Mouse (Mus musculus) cerebellum, postnatal 36 days (tissue): ENCODE measurements around the gene Ppp1r2.
A peak's percentile ranks its signal among the peaks of the same experiment; 100 is the strongest.
"Not testable (repeated sequence)": the region's sequence is repeated elsewhere in the genome, so short reads cannot be mapped to it uniquely, and the experiment has no call there.

ENCODE experiments used
- DNase-seq, 2 experiments: peaks; one replicate each; pipeline ENCODE4 v3.0.0; 2021 to 2022; ENCODE audit warnings: mixed read lengths in 2 of 2

Ppp1r2 gene

DNA sequence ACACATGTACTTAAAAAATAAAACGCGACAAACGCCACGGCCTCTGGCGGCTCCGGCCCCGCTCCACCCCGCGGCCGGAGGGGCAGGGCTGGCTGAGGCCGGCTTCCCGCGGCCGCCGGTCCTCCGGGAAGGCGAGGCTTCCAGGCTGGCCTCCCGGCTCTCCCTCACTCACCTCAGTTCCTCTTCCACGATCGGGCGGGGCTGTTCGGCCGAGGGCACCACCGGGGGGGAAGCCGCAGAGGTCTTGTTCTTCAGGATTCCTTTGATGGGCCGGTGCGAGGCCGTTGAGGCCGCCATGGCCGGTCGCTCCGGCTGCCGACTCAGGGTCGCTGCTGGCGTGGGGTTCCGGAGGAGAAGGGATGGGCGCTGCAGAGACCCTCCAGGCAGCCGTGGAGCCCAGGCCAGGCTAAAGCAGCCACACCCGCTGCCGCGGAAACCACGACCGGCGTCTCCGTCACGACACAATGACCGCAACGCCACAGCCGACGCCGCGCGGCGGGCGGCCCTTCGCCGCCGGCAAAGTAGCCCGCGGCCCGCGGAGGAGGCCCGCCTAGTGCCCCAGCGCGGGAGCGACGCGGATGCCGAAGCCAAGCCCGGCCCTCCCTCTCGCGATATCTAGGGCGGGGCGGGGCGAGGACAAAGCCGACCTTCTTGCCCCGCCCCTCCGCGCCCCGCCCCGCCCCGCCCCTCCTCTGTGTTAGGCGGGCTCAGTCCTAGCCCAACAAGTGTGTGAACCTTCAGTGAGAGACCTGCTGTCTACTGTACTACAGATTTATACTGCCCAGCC lies at the start of gene Ppp1r2:
Ppp1r2 (minus strand) TSS at position 604 of the 787 bp plus-strand sequence.
- peak; percentile 84 to 93 for DNase-seq

DNA sequence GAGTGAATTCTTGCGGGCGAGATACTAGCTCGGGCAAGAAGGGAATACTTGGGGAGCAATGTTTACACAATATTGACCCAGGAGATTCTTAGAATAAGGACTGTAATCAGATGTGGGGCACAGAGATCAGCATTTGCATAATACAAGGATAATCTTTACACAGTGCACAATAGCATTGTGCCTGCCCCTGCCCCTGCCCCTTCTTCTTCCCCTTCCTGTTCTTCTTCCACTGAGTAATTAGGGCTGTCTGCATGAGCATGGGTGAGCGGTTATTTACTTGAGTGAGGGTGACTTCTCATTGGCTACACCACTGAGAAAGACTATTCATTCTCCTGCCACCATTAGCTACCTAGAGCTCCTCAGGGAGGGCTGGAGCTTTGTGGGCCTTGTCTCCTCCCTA lies 46.4 kb upstream of the Ppp1r2 start:
- no peak for DNase-seq

DNA sequence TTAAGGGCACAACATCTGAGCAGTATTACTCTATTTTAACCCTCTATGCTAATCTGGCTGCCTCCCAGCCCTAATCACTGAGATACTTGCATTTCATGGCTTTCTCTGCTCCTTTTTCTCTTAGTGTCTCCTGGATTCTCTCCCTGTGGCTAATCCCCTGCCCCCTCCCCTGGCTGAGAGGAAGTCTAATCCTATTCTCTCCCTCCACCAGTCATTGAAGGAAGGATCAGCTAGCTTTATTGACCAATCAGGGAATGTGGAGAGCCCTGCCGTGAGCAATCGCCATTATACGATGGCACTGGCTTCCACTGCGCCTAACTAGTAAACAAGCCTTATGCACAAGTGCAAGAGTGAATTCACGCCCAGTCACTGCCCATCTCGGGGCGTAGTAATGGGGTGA lies 45.9 kb upstream of the Ppp1r2 start:
- no peak for DNase-seq

DNA sequence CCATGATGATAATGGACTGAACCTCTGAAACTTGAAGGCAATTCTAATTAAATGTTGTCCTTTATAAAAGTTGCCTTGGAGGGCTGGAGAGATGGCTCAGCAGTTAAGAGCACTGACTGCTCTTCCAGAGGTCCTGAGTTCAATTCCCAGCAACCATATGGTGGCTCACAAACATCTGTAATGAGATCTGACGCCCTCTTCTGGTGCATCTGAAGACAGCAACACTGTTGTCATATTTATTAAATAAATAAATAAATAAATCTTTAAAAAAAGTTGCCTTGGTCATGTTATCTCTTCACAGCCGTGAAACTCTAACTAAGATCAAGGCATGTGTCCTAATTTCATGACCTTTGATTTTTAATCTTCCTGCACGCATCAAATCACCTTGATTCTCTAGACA lies 44.6 kb upstream of the Ppp1r2 start:
- not testable (repeated sequence) for DNase-seq

DNA sequence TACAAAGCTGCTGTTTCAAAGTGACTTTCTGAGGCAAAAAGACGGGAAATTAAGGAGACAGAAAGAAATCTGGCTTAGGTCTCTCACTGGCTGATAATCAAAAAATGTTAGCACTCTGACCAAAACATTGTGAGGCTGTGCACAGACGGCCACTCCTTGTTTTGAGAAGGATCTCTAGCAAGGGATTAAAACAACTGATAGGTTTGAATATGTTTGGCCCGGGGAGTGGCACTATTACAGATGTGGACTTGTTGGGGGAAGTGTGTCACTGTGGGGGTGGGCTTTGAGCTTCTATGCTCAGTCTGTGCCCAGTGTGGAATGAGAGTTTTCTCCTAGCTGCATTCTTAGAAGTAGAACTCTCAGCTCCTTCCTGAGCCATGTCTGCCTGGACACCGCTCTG lies 44.2 kb upstream of the Ppp1r2 start:
- no peak for DNase-seq

DNA sequence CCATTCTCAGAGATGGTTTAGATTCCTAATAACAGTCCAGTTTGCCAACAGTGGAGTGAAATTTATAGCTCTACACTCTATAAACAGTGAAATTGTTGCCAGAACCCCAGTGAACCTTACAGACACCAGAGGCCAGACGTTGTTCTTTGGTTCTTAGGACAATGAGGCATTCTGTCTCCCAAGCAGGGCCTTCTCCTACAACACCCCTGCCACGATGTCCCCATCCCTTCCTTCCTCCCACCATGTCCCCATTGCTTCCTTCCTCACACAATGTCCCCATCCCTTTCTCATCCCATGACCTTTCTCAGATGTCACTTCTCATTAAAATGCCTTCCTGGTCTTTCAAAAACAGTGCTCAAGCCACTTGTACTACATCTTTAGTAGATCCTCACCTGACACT lies 43.3 kb upstream of the Ppp1r2 start:
- no peak for DNase-seq

DNA sequence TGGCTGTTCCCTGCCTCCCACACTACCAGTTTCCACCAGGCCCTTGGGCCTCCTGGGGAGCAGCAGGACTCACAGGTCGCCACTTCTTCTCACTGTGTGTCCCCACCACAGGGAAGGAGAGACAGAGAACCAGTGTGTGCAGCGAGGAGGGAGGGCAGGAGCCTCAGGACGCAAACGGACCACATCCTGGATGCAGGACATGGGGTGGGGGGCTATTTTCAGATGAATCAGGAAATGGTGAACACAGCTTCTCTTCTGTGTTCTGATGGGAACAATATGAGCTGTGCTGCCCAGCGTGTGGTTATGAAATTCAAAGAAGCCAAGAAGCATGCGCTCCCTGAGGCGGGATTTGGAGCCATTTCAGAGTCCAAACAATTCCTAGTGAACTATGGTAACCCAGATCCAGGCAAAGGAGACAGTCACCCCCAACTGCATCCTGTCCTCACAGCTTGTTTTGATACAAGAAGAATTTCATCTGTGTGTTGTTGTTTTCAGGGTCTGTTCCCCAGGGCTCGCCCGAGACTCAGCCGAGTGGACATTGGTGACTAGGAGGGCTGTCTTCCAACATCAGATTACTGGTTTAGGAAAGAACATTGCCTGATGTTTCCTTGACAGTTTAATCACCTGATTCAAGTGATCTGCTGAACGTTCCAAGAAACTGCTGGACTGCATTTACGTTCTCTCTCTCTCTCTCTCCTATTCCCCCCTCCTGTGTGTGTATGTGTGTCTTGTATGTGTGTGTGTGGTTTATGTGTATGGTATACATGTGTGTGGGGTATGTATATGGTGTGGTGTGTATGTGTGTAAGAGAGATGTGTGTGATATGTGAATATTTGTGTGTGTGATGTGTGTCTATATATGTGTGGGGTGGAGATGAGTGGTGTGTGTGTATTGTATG lies 41.4 kb upstream of the Ppp1r2 start:
- DNase-seq: not testable (repeated sequence)

DNA sequence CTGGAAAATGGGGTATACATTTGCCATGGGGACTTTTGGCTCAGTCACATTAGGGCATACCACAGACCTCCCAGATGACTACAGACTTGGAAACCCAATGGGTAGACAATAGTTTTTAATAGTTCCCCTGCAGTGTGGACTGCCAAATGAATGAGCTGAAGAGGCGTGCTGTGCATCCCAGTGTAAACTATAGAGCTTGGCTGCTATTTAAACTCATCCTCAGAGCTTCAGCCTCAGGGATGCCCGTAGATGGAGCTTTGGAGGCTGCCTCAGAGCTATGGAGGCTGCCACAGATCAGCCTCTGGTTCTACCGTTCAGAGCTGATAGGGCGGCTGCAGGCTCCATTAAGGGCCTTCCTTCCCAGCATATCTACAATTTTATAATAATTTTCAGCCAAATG lies 40.2 kb upstream of the Ppp1r2 start:
- no peak for DNase-seq

DNA sequence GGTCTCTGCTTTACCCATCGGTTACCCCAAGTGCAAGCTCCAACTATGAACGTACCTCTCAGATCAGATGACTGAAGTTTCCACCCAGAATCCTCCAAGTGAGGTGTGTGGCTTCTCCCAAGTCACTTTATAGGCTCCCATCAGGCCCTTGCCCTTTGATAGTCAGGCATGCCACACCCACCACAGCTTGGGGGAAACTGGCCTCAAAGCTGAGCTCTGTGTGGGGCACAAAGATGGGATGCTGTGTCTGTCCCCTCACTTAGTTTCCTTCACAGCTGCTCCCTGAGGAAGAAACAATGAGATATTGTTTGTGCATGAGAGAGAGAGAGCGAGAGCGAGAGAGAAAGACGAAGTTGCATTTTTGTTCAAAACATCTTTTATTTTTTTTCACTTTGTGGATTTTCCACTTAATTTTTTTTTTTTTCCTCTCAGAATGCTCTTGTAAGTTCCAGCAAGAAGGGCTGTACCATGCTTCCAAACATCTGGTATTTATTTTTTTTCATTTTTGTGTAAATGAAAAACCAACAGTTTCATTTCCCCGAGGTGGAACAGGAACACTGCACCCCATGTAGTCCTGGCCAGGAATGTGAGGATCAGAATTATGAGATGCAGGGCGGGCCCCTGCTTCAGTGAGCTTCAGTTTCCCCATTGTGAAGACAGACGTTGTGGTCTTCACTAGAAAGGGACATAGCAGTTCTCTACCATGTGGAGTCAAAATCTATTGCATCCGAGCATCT lies 39.6 kb upstream of the Ppp1r2 start, which contains the start of gene Apod:
Apod (minus strand) TSS at position 312 of the 737 bp plus-strand sequence.
- DNase-seq: no peak

DNA sequence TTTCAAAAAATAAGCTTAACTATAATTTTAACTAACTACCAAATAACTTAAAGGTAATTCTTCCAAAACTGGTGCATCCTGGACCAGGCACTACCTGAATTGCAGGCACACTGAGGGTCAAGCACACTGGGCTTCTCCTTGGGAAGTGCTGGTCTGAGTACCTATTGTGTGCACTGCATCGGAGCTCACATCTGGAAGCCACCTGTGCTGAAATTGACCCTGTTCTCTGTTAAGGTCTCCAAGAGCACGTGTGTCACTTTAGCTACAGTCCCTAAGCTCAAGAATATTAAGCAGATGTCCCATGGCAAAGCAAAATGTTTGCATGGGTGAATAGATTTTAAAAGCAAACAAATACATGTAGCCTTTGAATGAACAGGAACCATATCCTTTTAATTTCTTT lies 38.5 kb upstream of the Ppp1r2 start:
- DNase-seq: no peak

DNA sequence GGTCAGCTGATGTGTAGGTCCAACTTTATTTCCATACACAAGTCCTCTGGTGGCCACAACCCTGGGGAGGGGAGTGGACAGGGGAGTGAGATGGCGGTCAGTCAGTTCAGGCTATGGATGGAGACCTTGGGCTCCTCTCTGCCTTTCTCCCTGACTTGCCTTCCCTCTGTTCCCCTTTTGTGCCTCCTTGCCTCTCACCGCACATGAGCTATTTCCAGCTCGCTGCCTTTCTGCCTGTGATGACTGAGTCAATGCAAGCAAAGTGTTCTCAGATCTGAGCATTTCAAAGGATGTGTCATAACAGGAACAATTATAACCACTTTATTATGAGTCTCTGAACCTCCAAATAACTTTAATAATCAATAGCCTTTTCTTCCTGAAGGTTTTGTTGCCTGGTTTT lies 37.2 kb upstream of the Ppp1r2 start:
- no peak for DNase-seq

DNA sequence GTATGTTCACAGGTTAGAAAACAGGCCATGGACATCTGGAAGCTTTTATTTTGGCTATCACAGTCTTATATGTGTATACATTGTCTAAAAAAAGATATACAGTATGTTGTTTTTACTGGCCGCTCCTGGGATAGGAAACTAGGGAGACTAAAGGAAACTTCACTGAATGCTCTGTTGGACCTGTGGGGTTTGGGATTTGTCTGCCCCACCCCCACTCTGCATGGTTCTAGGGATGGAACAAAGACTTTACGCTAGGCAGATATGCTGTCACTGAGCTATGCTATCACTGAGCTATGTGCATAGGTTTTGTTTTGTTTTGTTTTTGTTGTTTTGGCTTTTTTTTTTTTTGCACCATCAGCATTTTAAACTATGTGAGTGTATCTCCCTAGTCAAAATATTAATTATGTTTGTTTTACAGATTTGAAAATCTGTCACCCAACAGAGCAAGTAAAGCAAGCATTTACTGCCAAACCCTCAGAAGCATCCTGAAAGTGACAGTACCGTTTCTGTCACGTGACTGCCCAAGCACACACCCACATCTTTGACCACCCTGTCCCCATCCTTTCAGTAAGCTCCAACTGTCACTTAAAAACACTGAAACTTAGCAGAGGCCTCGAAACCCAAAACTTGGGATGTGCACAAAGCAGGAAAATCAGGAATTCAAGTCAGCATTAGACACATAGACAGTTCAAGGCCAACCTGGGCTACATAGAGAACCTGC lies 30.3 kb upstream of the Ppp1r2 start:
- no peak for DNase-seq

DNA sequence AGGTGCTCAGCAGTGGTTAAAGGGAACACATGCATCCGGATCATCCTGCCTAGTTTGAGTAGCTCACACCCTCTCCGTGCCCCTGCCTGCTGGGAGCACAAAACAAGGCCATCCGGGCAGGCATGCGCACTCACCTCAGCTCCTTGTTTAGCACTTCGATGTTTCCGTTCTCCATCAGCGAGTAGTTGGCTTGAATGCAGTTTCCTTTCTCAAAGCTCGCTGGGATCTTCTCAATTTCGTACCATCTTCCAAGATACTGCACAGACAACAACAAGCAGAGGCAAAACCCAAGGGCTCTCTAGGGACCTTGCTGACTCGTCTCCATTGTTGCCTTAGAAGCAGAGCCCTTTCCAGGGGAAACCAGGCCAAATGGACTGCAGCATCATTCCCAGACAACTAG lies 28.2 kb upstream of the Ppp1r2 start:
- DNase-seq: no peak

DNA sequence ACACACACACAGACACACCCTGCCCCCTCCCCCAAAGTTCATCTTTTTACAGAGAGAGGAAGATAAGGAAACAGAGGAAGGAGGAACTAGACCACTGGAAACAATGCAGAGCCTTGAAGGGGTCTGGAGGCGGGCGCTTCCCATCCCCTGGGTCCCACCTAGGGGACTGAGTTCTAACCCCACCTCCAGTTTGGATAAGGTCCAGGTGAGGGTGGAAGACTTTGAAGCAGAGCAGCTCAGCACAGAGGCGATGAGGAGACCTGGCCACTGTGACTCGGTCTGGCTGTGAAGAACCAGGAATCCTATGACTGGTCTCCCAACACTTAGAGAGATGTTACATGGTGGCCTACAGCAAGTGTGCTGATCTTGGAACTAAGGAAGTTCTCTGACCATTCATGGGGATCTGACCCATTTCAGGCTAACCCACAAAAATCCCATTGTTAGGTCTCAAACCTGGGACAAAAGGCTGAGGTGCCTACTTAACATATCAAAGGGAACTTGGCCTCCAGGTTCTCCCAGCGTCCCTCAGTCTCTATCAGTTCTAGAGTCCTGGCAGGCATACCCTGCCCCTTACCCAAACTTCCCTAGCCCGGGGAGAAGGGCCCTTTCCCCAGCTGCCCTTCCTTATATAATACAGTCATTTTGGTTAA lies 25.9 kb upstream of the Ppp1r2 start:
- DNase-seq: no peak

DNA sequence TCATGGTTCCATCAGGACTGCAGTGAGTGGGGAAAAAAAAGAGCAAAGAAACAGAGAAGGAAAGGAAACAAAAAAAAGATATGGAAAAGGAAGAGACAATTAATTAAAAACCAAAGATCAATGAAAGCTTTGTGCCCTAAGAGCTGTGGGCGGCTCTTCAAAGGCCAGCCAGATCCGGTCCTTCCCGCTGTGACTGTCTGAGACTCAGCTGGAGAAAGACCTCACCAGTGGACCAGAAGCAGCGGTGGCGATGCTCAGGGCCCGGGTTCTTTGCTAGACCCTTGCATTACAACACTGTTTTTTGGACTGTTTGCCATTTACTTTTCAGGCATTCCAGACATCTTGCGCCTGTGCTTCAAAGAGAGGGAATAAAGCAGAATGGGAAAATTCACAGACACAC lies 25.4 kb upstream of the Ppp1r2 start:
- DNase-seq: no peak

DNA sequence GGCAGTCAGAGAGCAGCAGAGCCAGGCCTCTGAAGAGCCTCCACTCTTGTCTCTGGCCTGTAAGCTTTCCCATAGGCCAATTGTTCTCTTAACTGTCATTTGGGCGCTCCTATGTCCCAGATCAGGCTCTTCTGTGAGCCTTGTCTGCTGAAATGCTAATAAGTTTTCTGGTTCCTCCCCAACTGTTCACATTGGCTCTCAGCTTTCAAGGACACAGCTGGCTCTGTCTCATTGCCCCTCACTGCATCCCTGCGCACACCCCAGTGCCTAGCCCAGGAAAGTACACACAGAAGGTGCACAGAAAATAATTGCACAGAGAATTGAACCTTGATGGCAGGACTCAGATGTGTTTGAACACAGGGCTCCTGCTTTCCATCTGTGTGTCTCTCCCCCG lies 24.9 kb upstream of the Ppp1r2 start:
- DNase-seq: no peak

DNA sequence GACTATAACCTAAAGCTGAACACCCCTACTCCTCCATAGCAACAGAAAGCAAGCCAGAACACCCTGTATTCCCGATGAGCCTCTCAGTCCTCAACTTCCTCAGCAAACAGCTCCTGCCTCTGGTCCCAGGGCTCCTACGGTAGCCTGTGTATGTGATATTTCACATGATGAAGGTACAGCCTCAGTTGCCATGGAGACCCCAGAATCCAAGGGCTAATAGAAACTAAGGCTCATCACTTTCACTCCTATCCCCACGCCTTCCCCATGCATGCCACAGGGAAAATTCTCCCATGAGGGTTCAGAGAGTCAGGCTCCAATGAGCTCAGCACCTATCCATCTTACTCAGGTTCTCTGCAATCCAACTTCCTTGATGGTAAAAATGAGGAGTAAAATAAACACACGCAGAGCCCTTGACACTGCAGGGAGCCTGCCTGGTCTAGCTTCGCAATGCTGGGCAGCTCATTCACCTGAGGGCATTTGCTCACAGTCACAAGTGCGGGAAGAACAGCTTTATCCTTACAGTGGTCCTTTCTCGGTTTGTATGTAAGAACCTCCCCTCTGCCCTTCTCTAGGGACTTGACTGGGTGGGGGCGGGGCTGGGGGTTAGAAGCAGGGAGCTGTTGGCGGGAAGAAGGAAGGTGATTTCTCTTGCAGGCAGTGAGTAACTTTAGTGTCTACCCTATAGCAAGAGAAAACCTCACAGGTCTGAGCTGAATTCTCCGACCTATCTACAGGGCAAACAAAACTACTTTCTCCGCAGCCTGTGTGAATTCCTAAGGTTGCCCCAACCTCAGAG lies 24.3 kb upstream of the Ppp1r2 start:
- no peak for DNase-seq

DNA sequence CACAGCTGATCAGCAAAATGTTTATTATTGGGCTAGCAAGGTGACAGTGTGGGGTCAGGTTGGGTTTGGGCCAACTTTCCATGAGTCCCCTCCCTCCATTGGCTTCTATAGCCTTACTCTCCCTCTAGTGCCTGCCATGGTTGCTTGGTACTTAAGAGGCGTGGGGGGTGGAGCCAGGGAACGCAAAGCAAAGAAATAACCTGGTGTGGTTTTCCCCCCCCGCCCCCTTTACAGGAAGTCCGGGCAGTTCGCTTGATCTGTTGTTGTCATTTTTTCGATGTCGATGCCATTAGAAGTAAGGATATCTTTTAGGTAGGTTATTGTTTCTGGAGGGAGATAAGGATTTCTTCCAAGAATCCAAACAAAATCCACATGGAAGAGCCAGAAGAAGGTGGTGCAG lies 22.0 kb upstream of the Ppp1r2 start:
- DNase-seq: no peak

DNA sequence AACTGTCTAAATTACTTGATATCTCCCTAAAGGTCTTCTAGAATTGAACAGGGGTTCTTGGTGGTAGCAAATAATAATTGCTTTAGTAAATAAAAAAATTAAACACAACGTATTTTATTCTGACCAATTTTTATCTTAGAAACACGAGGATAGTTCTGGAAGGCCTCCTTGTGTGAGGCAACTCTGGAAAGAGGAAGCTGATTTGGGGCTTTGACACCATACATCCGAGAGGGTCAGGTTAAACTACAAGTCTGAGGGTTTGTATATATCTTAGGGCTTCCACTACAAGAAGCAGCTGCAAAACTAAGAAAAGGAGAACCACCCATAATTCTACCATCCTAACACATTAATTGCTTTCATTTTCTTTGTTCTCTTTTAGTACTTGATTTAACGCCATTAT lies 18.7 kb upstream of the Ppp1r2 start:
- DNase-seq: no peak

DNA sequence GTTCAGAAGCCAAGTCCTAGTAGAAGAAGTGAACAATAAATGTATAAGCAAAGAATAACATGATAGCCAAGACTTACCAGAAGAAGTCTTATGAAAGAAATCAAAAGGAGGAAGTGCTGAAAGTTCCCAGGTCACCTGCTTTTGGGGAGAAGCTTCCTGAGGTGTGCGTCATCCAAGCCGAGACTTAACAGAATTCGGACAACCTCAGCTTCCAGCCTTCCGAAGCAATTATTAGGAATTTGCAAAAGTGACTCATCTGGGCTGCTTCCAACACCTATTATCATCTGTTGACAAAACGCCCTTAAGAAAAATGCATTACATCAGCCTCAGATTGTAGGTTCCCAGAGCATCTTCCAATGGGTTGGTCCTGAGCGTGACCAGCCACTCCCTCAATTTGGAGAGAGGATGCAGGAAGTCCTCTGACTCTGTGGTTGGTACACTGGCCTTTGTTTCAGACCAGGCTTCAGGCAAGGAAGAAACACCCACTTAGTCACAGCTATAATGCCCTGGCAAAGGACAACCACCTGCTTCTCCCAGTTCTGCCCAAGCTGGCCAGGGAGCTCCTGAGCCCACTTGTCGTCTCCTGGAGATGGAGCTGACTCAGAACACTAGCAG lies 15.8 kb upstream of the Ppp1r2 start:
- no peak for DNase-seq

DNA sequence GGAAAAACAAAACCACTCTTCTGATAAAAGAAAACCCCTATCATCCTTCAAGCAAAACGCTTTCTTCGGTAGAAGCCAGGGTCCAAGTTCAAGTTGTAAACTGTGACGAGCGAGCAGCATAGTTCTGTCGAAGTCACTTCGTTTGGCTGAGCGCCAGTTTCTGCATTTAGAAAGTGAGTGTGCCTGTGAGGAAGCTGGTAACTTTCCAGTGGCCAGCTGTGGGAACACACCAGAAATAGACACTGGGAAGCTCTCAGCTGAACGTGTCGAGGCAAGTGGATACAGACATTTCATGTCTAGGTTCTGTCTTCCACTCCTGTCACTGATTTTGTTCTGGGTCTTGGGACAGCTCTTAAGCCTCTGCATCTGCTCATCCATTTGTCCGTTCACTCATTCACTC lies 15.2 kb upstream of the Ppp1r2 start:
- DNase-seq: no peak
